Comparison of ENCODE assay signal across 10 mouse cellular contexts in the genomic region with DNA sequence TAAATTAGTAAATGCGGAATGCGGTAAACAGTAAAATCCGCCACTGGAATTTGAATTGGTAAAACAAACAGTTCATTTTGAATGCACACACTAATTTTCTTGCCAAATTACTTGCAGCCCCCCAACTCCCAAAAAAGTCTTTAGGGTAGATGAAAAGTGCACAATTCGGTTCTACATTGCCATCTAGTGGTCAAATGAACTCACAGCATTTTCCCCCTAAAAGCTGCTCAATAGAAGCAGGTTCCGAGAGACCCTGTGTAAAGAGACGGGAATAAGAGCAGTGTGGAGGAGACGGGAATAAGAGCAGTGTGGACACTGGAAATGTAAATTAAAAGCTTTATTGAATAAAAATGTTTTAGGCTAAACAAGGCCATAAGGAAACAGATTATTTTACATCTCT. TPM values are rescaled to one million over a fixed set of nuclear protein-coding genes. Genes with fewer than 3 reads are reported as not detected.
DNase-seq lines count a peak whose midpoint lies in the region; ATAC-seq and TF ChIP-seq lines count a peak whose summit lies in the region.
"Had no signal": no experiment of that assay in that cellular context is flagged by ENCODE, and none has a peak within 500 bp of the region (broad histone marks: within the 10 kb centered on the region; RNA-seq: fewer than 3 reads in every experiment).

No protein-coding gene starts in this region.

- no peak overlapping the region for H3K4me3 ChIP-seq in forebrain, postnatal 0 days (ENCODE audit: low read depth, low read length)
- H3K4me3 ChIP-seq in forebrain, embryonic 10.5 days, result no peak overlapping the region
- no peak overlapping the region for H3K4me3 ChIP-seq in liver, postnatal 0 days (ENCODE audit: low read depth, low read length)
- H3K4me3 ChIP-seq: heart, embryonic 15.5 days; stomach, embryonic 15.5 days had no signal

- H3K4me2 ChIP-seq in forebrain, postnatal 0 days (ENCODE audit: low read depth), result no peak overlapping the region
- H3K4me2 ChIP-seq in liver, postnatal 0 days (ENCODE audit: low read depth, low read length), result no peak overlapping the region
- H3K4me2 ChIP-seq: heart, embryonic 15.5 days; stomach, embryonic 15.5 days had no signal

- H3K9me3 ChIP-seq in forebrain, postnatal 0 days (ENCODE audit: low read length), result no peaks in the 10 kb centered on the region
- H3K9me3 ChIP-seq in forebrain, embryonic 10.5 days, result no peaks in the 10 kb centered on the region
- H3K9me3 ChIP-seq in liver, postnatal 0 days (ENCODE audit: low read length), result no peaks in the 10 kb centered on the region
- H3K9me3 ChIP-seq: heart, embryonic 15.5 days; stomach, embryonic 15.5 days had no signal

- no peak for TF ChIP-seq POLR2A in brain, embryonic 14.5 days (IDR thresholded peaks at IDR 0.05; ENCODE audit: borderline replicate concordance, extremely low read depth, insufficient read depth, insufficient read length, poor library complexity, severe bottlenecking)

- peaks cover 27% of the 10 kb centered on the region for H3K36me3 ChIP-seq in forebrain, postnatal 0 days (ENCODE audit: insufficient read depth)
- peaks cover 43% of the 10 kb centered on the region for H3K36me3 ChIP-seq in forebrain, embryonic 10.5 days (replicated peaks)
- peaks cover 10% of the 10 kb centered on the region for H3K36me3 ChIP-seq in liver, postnatal 0 days (replicated peaks; ENCODE audit: insufficient read depth, low read length)

- no peaks in the 10 kb centered on the region for H3K4me1 ChIP-seq in forebrain, postnatal 0 days (ENCODE audit: insufficient read depth)
- H3K4me1 ChIP-seq in forebrain, embryonic 10.5 days, result peaks cover under 1% of the 10 kb centered on the region; the same call in 1 of the 2 replicates
- no peaks in the 10 kb centered on the region for H3K4me1 ChIP-seq in liver, postnatal 0 days (ENCODE audit: insufficient read depth)
- H3K4me1 ChIP-seq: heart, embryonic 15.5 days; stomach, embryonic 15.5 days had no signal

- no peak for TF ChIP-seq EP300 in liver, postnatal 0 days (IDR thresholded peaks at IDR 0.05; ENCODE audit: low read depth)

- no peaks in the 10 kb centered on the region for H3K27me3 ChIP-seq in forebrain, postnatal 0 days (ENCODE audit: insufficient read depth, low read length)
- no peaks in the 10 kb centered on the region for H3K27me3 ChIP-seq in forebrain, embryonic 10.5 days (ENCODE audit: poor library complexity, severe bottlenecking)
- no peaks in the 10 kb centered on the region for H3K27me3 ChIP-seq in liver, postnatal 0 days (ENCODE audit: insufficient read depth, low read length)
- H3K27me3 ChIP-seq: heart, embryonic 15.5 days; stomach, embryonic 15.5 days had no signal

- peak; percentile 83 for DNase-seq in forebrain, postnatal 0 days
- DNase-seq in forebrain, embryonic 10.5 days (ENCODE audit: extremely low spot score, low spot score), result no peak
- no peak for DNase-seq in liver, postnatal 0 days
- no peak for DNase-seq in liver
- peak; percentile 77 for DNase-seq in brain, embryonic 14.5 days (ENCODE audit: low read depth)
- DNase-seq in lung, postnatal 25 days (ENCODE audit: low spot score), result peak; percentile 36
- DNase-seq in urinary bladder, adult 2 months (ENCODE audit: low spot score), result no peak
- no peak for DNase-seq in spleen, postnatal 14 days (ENCODE audit: low spot score in 2 of 2)

- TF ChIP-seq CTCF in forebrain, postnatal 0 days (IDR thresholded peaks at IDR 0.05; ENCODE audit: low read depth), result peak; percentile 88
- peak; percentile 84 for TF ChIP-seq CTCF in liver, postnatal 0 days (IDR thresholded peaks at IDR 0.05; ENCODE audit: low read depth)
- peak; percentile 69; the same call in 1 of the 2 replicates for TF ChIP-seq CTCF in brain, embryonic 14.5 days (IDR thresholded peaks at IDR 0.05; ENCODE audit: borderline replicate concordance, extremely low read depth, insufficient read depth, insufficient read length)

- H3K27ac ChIP-seq in forebrain, postnatal 0 days (ENCODE audit: low read depth, low read length), result no peak overlapping the region
- H3K27ac ChIP-seq in forebrain, embryonic 10.5 days, result no peak overlapping the region
- no peak overlapping the region for H3K27ac ChIP-seq in liver, postnatal 0 days (ENCODE audit: low read depth)
- H3K27ac ChIP-seq: heart, embryonic 15.5 days; stomach, embryonic 15.5 days had no signal

- no peak overlapping the region for H3K9ac ChIP-seq in forebrain, postnatal 0 days
- H3K9ac ChIP-seq in liver, postnatal 0 days (replicated peaks), result no peak overlapping the region
- H3K9ac ChIP-seq: heart, embryonic 15.5 days; stomach, embryonic 15.5 days had no signal

- WGBS in forebrain, postnatal 0 days, result 21% methylated on average over 7 of the region's 7 CpGs
- 28% methylated on average over 7 of the region's 7 CpGs for WGBS in forebrain, embryonic 10.5 days
- 36% methylated on average over 7 of the region's 7 CpGs for WGBS in liver, postnatal 0 days (ENCODE audit: insufficient replicate concordance)

- ATAC-seq in forebrain, postnatal 0 days, result peak; percentile 56
- no peak for ATAC-seq in liver, postnatal 0 days

RNA-seq across cellular contexts. Expression of gene Cers5, which starts 5.5 kb away (rescaled TPM):
- 95.7 and 99.2 TPM in 2 replicates for total RNA-seq in forebrain, postnatal 0 days (2014; rRNA removed)
- 69.5 and 76.8 TPM in 2 replicates for polyA plus RNA-seq in forebrain, postnatal 0 days (2015; fragmentation: Nextera tagmentation; extraction: Ambion mirVana)
- 57.6 and 59.5 TPM in 2 replicates for polyA plus RNA-seq in forebrain, embryonic 10.5 days (2016; fragmentation: Nextera tagmentation; extraction: Ambion mirVana)
- 6.7 and 7.0 TPM in 2 replicates for polyA plus RNA-seq in liver, postnatal 0 days (2015; fragmentation: Nextera tagmentation; extraction: Ambion mirVana)
- 61.1 and 69.4 TPM in 2 replicates for polyA plus RNA-seq in brain, embryonic 14.5 days (2012; rRNA removed)
- polyA plus RNA-seq in urinary bladder, adult 2 months (2012; rRNA removed), result 35.4 and 43.3 TPM in 2 replicates

RNA-seq across cellular contexts. Expression of gene Cox14, which starts 52.7 kb away (rescaled TPM):
- 69.0 and 86.2 TPM in 2 replicates for total RNA-seq in forebrain, postnatal 0 days (2014; rRNA removed)
- polyA plus RNA-seq in forebrain, postnatal 0 days (2015; fragmentation: Nextera tagmentation; extraction: Ambion mirVana), result 177 and 209 TPM in 2 replicates
- 140 and 146 TPM in 2 replicates for polyA plus RNA-seq in forebrain, embryonic 10.5 days (2016; fragmentation: Nextera tagmentation; extraction: Ambion mirVana)
- 111 and 117 TPM in 2 replicates for polyA plus RNA-seq in liver, postnatal 0 days (2015; fragmentation: Nextera tagmentation; extraction: Ambion mirVana)
- polyA plus RNA-seq in brain, embryonic 14.5 days (2012; rRNA removed), result 149 and 249 TPM in 2 replicates
- polyA plus RNA-seq in urinary bladder, adult 2 months (2012; rRNA removed), result 119 and 162 TPM in 2 replicates

Comparison
In these comparisons a context has a peak if more than half of its experiments do, and no peak if none do; other contexts are left out.
1. DNase-seq: peak in forebrain, postnatal 0 days (single experiment), brain, embryonic 14.5 days (single experiment) and lung, postnatal 25 days (single experiment); none in forebrain, embryonic 10.5 days (single experiment), liver, postnatal 0 days (single experiment), liver (single experiment), urinary bladder, adult 2 months (single experiment) and spleen, postnatal 14 days (0 of 2).
2. Peak in every context shown above with its lines, with median percentiles within 50 percentile points of each other: CTCF ChIP-seq.